Mouse (Mus musculus) intestine, embryonic 14.5 days (tissue): Measurements from ENCODE around the gene Gmpr. TPM values are rescaled to one million over a fixed set of nuclear protein-coding genes. Genes with fewer than 3 reads are reported as not detected.

Experiments
- ATAC-seq: fragments of 200-750 bp; cut with Nextera tagmentation; replicated peaks from 2 replicates; pipeline ENCODE4 v1.8.0; 2017; ENCODE audit warnings: low read depth, moderate number of reproducible peaks, moderate TSS enrichment, moderate library complexity; ENCODE audit not compliant: low FRiP score, low TSS enrichment
- DNase-seq: peaks from one replicate; pipeline ENCODE4 v3.0.0-alpha.2; 2018; ENCODE audit warnings: low spot score
- H3K27ac ChIP-seq: fragments of 300-500 bp; sonication (generic); 2 replicates; pipeline ENCODE4 v1.5.1; 2014; ENCODE audit warnings: low read depth, mild to moderate bottlenecking, control low read depth
- H3K27me3 ChIP-seq: fragments of 300-500 bp; sonication (generic); replicated peaks from 2 replicates; pipeline ENCODE4 v1.6.1; 2014; ENCODE audit warnings: low read length, control low read depth; ENCODE audit not compliant: control insufficient read depth, insufficient read depth
- H3K36me3 ChIP-seq: fragments of 300-500 bp; sonication (generic); 2 replicates; pipeline ENCODE4 v1.6.1; 2014; ENCODE audit warnings: low read length, control low read depth; ENCODE audit not compliant: control insufficient read depth, insufficient read depth
- H3K4me1 ChIP-seq: fragments of 300-500 bp; sonication (generic); replicated peaks from 2 replicates; pipeline ENCODE4 v1.6.1; 2014; ENCODE audit warnings: low read length, control low read depth, mixed read lengths; ENCODE audit not compliant: control insufficient read depth, insufficient read depth
- H3K4me2 ChIP-seq: fragments of 300-500 bp; sonication (generic); 2 replicates; pipeline ENCODE4 v1.6.1; 2014; ENCODE audit warnings: low read length
- H3K4me3 ChIP-seq: fragments of 300-500 bp; sonication (generic); 2 replicates; pipeline ENCODE4 v1.5.1; 2014; ENCODE audit warnings: low read depth, low read length, control low read depth, mixed read lengths
- H3K9ac ChIP-seq: fragments of 300-500 bp; sonication (generic); 2 replicates; pipeline ENCODE4 v1.6.1; 2014; ENCODE audit warnings: mild to moderate bottlenecking, low read length
- H3K9me3 ChIP-seq: fragments of 300-500 bp; sonication (generic); 2 replicates; pipeline ENCODE4 v1.6.1; 2016; ENCODE audit warnings: low read length, control low read depth; ENCODE audit not compliant: control insufficient read depth
- WGBS: fragments of 180-500 bp; shearing (Covaris S2); extraction: QIAGEN DNeasy Blood & Tissue Kit; methylation state at CpG from one replicate; pipeline ENCODE4 v1.1.7; 2014; 5-methylcytosine and 5-hydroxymethylcytosine counted together
- polyA plus RNA-seq: library from polyadenylated mRNA; unstranded; fragments of >200 nt; fragmentation: Nextera tagmentation; extraction: Ambion mirVana; gene quantifications from 2 replicates; pipeline ENCODE4 v1.2.1, GENCODE M21; 2014

The Gmpr gene
- polyA plus RNA-seq, 1 experiment from 2014 or later = 33.6 TPM

GRCm38 (mm10) chr13:45512531-45512930, 5.3 kb downstream of the Gmpr start:
- WGBS = 71% methylated on average over 8 of the region's 8 CpGs
- no peaks in the 10 kb centered on the region for H3K27me3 ChIP-seq
- peak; percentile 48 for DNase-seq
- no peaks in the 10 kb centered on the region for H3K36me3 ChIP-seq
- H3K9me3 ChIP-seq = no peaks in the 10 kb centered on the region
- ATAC-seq = no peak
- no peak overlapping the region for H3K9ac ChIP-seq
- no peak overlapping the region for H3K4me3 ChIP-seq
- no peak overlapping the region for H3K4me2 ChIP-seq
- peaks cover 59% of the 10 kb centered on the region for H3K4me1 ChIP-seq
- H3K27ac ChIP-seq = peak overlapping the region; percentile 40; the same call in 1 of the 2 replicates

DNA sequence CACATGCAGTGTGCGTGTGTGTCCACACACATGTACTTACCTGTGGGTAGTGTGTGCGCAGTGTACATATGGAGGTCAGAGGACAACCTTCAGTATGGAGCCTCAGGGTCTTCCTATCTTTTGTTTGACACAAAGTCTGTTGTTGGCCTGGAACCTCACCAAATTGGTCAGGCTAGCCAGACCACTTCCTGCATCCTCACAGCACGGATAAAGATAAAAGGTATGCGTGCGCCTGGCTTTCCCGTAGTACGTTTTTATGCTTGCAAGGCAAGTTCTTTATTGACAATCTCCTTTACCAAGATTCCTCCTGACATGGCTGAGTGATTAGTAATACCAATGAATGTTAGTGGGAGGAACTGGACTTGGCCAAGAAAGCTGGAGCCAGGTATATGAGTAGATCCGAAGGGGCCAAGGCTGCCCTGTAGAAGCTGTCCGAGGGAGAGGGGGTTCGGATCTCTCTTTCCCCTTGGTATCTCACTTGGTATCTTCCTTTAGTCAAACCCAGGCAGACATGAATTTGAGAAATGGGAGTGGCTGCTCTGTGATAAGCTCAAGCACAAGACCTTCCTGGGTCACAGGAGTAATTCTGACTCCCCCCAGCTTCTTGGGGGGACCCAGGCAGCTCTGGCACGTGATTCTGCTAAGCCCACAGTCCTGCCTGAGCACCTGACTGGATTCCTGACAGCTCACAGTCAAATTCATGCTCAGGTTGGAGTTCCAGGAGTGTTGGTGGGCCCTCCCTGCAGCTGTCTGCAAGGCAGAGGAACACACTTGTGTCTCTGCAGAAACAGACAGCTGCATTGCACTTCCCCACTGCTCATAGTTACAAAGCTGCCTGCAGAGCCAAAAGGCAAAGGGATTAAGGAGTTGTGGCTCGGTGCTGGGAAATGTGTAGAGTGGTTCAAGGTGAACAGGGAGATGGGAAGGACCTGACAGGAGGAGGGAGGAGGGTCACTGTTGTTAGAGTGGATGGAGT, 6.1 kb downstream of the Gmpr start:
- no peaks in the 10 kb centered on the region for H3K36me3 ChIP-seq
- ATAC-seq (no peak), DNase-seq (peak; percentile 53)
- H3K9ac ChIP-seq = no peak overlapping the region
- no peak overlapping the region for H3K4me3 ChIP-seq
- no peak overlapping the region for H3K27ac ChIP-seq
- no peaks in the 10 kb centered on the region for H3K27me3 ChIP-seq
- WGBS = 68% methylated on average over 12 of the region's 12 CpGs
- H3K9me3 ChIP-seq = no peaks in the 10 kb centered on the region
- peaks cover 56% of the 10 kb centered on the region for H3K4me1 ChIP-seq
- no peak overlapping the region for H3K4me2 ChIP-seq

- Histone ChIP-seq H3K4me3 (no peak overlapping the region), H3K27ac (no peak overlapping the region; the same call in 1 of the 2 replicates), H3K36me3 (no peaks in the 10 kb centered on the region), H3K9me3 (no peaks in the 10 kb centered on the region), H3K4me2 (no peak overlapping the region), H3K27me3 (no peaks in the 10 kb centered on the region), H3K4me1 (peaks cover 48% of the 10 kb centered on the region), H3K9ac (no peak overlapping the region)
- ATAC-seq = no peak
- no peak for DNase-seq
- 98% methylated on average over 5 of the region's 5 CpGs for WGBS
Observed at GRCm38 (mm10) chr13:45514115-45514514, 6.9 kb downstream of the Gmpr start.

GRCm38 (mm10) chr13:45514832-45515422, 7.7 kb downstream of the Gmpr start:
- H3K4me1 ChIP-seq = peaks cover 46% of the 10 kb centered on the region
- H3K27me3 ChIP-seq = no peaks in the 10 kb centered on the region
- H3K9me3 ChIP-seq = no peaks in the 10 kb centered on the region
- peak; percentile 53 for DNase-seq
- H3K27ac ChIP-seq = peak overlapping the region; percentile 54; the same call in 1 of the 2 replicates
- 30% methylated on average over 8 of the region's 8 CpGs for WGBS
- H3K4me3 ChIP-seq = no peak overlapping the region
- no peaks in the 10 kb centered on the region for H3K36me3 ChIP-seq
- no peak for ATAC-seq
- no peak overlapping the region for H3K9ac ChIP-seq
- H3K4me2 ChIP-seq = no peak overlapping the region; the same call in 1 of the 2 replicates

DNA sequence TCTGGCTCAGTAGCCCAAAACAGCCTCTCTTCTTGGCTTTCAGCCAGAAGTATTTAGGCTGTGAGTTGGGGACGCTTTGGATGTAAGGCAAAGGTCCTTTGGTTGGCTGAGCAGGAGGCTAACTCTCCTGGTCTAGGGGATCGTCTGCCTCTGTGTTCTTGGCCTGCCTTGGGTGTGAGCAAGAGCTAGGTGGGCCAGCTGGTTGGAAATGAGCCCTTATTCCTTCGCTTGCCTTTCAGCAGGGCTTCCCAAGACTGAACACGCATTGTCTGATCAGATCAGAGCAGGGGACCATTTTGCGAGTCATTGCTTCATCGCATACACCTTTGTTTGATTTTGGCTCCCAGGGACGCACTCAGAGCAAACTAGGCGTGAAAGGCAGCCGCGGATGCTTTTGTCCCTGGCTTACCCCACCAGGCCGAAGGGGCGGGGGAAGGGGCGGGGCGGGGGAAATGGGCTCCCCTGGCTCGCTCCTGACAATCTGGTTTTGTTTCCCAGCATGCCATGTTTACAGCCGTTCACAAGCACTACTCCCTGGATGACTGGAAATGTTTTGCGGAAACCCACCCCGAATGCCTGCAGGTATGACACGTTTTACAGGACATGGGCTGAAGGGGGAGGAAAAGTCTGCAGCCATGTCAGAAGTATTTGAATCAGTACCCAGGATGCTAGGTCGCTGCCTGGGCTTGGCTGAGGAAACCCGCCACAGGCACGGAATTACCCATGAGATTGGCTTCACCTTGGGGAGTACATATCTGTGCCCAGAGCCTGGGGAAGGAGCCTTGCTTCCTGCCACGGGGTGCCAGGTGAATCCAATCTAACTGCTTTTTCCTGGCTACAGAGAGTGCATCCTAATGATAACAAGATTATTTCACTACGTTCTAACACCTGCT, 9.5 kb downstream of the Gmpr start:
- H3K9ac ChIP-seq = 0 out of 2 replicates have a peak overlapping the region, but pooled peaks have one; percentile 29
- no peaks in the 10 kb centered on the region for H3K9me3 ChIP-seq
- H3K4me2 ChIP-seq = peak overlapping the region; percentile 57
- peak; percentile 71 for DNase-seq
- peak overlapping the region; percentile 27 for H3K4me3 ChIP-seq
- no peaks in the 10 kb centered on the region for H3K27me3 ChIP-seq
- peaks cover 41% of the 10 kb centered on the region for H3K4me1 ChIP-seq
- no peak overlapping the region for H3K27ac ChIP-seq
- ATAC-seq = no peak; the same call in 1 of the 2 replicates
- WGBS = 8% methylated on average over 24 of the region's 24 CpGs
- H3K36me3 ChIP-seq = no peaks in the 10 kb centered on the region

DNA sequence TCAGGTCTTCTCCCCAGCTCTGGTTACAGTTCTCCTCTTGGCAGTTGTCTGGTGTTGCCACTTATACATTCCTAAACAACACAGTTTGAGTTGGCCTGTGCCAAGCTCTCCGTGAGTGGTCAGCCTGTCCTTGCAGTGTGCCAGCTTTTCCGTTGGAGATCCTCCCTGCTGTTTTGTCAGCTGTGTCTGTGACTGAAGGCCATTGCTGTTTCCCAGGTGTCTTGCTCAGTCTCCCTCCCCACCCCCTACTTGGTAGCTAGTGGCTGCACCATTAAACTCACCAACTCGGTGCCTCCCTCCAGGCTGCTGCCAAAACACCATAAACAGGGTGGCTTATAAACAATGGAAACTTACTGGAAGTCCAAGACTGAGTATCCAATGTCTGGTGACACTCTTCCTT, 17.1 kb downstream of the Gmpr start:
- no peak for DNase-seq
- no peak for ATAC-seq
- H3K4me2 ChIP-seq = no peak overlapping the region
- no peaks in the 10 kb centered on the region for H3K27me3 ChIP-seq
- H3K9ac ChIP-seq = no peak overlapping the region
- peaks cover 13% of the 10 kb centered on the region for H3K4me1 ChIP-seq
- 0 out of 2 replicates have a peak, but pooled peaks cover 2% of the 10 kb centered on the region for H3K36me3 ChIP-seq
- H3K27ac ChIP-seq = no peak overlapping the region
- H3K9me3 ChIP-seq = no peaks in the 10 kb centered on the region
- H3K4me3 ChIP-seq = no peak overlapping the region
- 58% methylated on average over 3 of the region's 3 CpGs for WGBS

DNA sequence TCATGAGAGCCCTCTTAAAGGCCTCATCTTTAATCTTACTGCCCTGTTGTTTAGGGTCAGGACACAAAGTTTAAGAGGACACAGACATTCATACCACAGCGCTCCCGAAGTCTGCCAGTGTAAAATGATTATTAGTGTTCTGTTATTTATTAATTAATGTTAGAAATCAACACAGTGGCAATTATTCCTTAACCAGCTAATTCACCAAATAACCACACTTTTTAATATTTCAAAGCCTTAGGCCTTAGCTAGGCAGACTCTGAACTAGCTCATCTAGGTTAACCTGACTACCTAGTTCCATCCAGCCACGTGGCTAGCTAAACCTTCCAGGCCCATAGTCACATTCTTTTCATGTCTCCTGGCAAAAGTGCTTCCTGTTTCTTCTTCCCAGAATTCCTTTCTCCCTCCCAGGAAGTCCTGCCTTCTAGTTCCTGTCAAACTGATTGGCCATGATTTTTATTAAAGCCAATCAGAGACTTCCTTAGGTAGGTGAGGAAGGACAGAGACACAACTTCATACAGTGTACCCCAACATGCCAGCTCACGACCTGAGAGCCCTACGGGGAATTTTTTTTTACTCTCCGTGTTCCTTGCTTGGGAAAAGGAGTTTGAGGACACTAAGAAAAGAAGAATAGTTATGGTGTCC, 17.7 kb downstream of the Gmpr start:
- no peaks in the 10 kb centered on the region for H3K9me3 ChIP-seq
- H3K4me3 ChIP-seq = no peak overlapping the region
- H3K9ac ChIP-seq = no peak overlapping the region
- no peak for ATAC-seq
- WGBS = 88% methylated on average over 6 of the region's 6 CpGs
- no peak for DNase-seq
- 0 out of 2 replicates have a peak, but pooled peaks cover 2% of the 10 kb centered on the region for H3K36me3 ChIP-seq
- H3K4me2 ChIP-seq = no peak overlapping the region
- peaks cover 13% of the 10 kb centered on the region for H3K4me1 ChIP-seq
- H3K27ac ChIP-seq = no peak overlapping the region
- no peaks in the 10 kb centered on the region for H3K27me3 ChIP-seq

DNA sequence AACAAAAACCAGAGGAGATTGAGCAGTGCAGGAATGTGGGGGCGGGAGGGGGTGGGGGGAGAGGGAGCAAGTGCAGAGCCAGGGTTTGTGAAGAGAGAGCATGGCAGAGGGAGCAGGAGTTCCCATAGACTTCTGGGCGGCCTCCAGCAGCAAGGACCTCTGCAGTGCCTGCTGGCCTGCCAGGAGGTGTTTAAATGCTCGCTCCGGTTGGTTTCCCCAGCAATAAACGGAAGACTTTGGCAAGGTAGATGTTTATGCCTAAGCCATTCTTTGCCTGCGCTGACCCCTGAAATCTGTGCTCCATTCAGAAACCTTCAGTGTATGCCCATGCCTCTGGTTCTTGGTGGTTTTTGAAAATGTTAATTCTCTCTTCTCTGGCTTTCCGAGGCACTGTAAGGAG, 19.0 kb downstream of the Gmpr start:
- ATAC-seq (no peak), DNase-seq (no peak)
- H3K27me3 ChIP-seq = no peaks in the 10 kb centered on the region
- H3K27ac ChIP-seq = no peak overlapping the region; the same call in 1 of the 2 replicates
- no peak overlapping the region for H3K4me2 ChIP-seq
- 44% methylated on average over 7 of the region's 7 CpGs for WGBS
- 0 out of 2 replicates have a peak, but pooled peaks cover 2% of the 10 kb centered on the region for H3K36me3 ChIP-seq
- H3K4me3 ChIP-seq = no peak overlapping the region
- H3K9me3 ChIP-seq = no peaks in the 10 kb centered on the region
- peaks cover 23% of the 10 kb centered on the region for H3K4me1 ChIP-seq
- H3K9ac ChIP-seq = no peak overlapping the region
